Mouse (Mus musculus): ENCODE measurements around the gene Hcfc2.

Hcfc2 gene

GRCm38 (mm10) chr10:82699296-82699941, 3.5 kb downstream of the Hcfc2 start:
- peak in 1 of 2 experiments; percentile 20 for DNase-seq (ENCODE audit: low spot score in 2 of 2)

DNA sequence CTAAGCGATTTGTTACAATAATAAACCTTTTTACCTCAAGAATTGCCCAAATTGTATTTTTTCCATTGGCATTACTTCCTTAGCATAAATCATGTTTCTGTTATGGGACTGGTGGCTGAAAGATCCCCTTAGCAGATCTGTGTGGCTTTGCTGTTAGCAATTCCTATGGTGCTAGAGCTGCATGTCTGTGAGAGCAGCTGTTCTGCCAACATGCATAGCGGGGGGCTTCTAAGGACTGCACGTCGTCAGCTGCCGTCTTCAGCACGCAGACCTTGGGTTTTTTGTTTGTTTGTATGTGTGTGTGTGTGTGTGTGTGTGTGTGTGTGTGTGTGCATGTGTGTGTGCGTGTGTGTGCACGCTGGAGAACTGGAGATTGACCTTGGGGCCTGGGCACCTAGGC, 45.4 kb downstream of the Hcfc2 start:
- no peak for DNase-seq (ENCODE audit: low spot score in 2 of 2)

DNA sequence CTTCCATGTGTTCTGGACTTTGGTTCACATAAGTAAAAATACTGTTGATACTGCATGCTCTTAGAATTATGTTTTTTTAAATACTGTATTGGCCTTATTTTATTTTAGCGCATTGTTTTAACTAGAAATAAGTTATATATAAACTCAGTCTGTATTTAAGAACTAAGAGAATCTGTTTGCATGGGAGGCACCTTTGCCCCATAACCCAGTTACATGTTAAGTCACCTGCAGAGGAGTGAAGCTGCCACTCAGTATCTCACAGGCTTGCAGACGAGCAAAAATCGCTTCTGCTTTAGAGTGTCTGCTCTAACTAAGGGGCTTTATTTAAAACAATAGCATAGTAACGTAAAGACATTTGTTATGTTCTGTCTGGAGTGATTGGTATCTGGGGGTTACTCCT, 45.9 kb downstream of the Hcfc2 start:
- no peak for DNase-seq (ENCODE audit: low spot score in 2 of 2)

GRCm38 (mm10) chr10:82742578-82742977, 46.6 kb downstream of the Hcfc2 start:
- DNase-seq (ENCODE audit: low spot score in 2 of 2): no peak

DNA sequence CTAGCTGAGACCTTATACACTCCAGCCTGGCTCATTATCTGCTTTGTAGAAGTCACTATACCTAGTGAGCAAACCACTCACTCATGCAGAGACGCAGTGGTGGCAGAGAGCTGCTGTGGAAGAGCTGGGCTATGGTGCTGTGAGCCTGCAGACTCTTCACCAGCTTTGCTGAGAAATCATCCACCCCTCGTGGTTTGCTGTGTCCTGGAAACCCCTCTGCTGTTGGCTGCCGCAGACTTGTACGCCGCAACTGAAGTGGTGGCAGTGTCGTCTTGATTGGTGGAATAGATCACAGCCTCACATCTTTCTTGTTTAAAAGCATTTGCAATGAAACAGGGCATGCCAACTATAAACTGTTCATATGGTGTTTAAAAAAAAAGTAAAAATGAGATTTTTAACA, 48.3 kb downstream of the Hcfc2 start:
- no peak for DNase-seq (ENCODE audit: low spot score in 2 of 2)

DNA sequence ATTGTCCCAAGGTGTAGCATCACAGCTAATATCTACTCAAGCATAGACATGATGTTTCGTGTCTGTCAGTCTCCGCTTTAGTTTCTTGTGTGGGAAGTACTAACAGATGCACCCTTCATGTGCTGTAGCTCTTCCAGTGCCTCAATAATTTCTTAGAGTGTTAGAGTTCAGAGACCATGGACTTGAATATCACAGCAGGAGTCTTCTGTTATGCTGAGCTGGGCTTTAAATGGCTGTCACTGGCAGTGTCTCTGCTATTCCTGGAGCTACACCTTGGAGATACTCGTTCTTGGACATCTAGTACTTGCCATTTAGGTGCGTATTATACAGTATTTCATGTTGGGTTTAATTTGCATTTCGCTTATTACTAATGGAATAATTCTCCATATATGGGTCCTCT, 49.3 kb downstream of the Hcfc2 start:
- no peak for DNase-seq (ENCODE audit: low spot score in 2 of 2)

DNA sequence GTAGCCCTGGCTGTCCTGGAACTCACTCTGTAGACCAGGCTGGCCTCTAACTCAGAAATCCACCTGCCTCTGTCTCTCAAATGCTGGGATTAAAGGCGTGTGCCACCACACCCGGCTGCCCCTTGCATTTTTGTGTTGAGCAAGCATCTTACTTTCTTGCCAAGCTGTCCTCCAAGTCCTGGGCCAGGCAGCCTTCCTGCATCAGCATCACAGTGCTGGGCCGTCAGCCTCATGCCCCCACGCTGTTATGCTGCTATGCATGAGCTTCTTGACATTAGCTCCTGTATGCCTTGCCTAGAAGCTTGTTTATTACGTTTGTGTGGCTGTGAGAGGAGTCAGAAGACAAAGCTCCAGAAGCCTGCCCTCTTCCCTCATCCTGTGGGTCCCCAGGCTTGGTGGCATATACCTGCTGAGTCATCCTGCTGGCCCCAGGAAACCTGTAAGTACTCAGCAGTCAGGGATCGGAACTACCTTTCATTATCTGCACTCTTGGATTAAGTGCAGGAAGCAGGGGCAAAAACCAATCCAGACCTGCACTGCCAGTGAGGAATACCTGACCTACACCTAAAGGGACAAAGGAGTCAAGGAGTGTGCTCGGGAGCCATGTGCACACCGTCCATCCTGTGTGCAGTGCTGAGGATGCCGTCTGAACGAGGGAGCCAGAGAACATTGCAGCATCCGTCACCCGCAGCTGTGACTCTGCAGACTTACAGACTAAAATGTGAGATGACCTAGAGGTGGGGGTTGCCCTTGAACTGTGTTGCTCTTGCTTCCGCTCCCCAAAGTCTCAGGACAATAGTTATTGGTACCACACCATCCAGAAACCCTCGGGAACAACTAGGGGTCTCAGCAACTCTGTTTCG, 51.3 kb downstream of the Hcfc2 start:
- DNase-seq (ENCODE audit: low spot score in 2 of 2): no peak

DNA sequence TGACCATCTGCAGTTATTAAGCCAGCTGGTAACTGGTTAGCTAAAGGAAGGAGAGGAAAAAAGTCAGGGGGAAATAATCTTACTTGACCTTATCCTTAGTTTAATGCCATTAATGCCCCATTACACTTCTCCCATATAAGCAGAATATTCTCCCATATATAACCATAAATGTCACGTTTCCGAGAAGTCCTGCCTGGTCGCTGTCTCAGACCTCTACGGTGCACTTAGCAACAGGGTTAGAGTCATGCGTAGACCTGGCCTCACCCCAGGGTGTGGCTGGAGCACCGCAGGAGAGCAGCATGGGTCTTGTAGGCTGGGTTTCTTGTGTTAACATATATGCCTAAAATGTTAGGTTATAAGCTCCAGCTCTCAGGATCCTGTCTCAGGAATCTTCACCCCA, 54.8 kb downstream of the Hcfc2 start:
- no peak for DNase-seq (ENCODE audit: low spot score in 2 of 2)

- DNase-seq (ENCODE audit: low spot score in 2 of 2): no peak
Observed at GRCm38 (mm10) chr10:82752921-82753320, 57.0 kb downstream of the Hcfc2 start.

- no peak for DNase-seq (ENCODE audit: low spot score in 2 of 2)
Observed at GRCm38 (mm10) chr10:82754642-82755041, 58.7 kb downstream of the Hcfc2 start.

- no peak for DNase-seq (ENCODE audit: low spot score in 2 of 2)
Observed at GRCm38 (mm10) chr10:82755213-82755890, 59.4 kb downstream of the Hcfc2 start.

- DNase-seq (ENCODE audit: low spot score in 2 of 2): no peak
Observed at GRCm38 (mm10) chr10:82756466-82756865, 60.5 kb downstream of the Hcfc2 start.

DNA sequence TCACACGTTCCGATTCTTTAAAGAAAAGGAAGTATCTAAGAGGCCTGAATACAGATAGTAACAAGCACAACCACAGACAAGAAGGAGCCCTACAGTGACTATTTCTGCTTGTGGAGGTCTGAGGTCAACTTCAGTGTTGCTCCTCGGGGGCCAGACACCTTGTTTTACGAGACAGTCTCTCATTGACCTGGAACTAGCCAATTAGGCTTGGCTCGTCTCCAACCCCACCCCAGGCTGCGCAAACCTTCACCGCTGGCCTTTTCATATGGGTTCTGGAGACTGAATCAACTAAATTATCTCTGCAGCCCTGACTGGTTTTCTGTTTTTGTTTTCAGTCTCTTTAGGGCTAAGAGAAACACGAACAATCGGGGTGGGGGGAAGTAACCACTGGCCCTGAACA, 61.4 kb downstream of the Hcfc2 start:
- no peak for DNase-seq (ENCODE audit: low spot score in 2 of 2)

- no peak for DNase-seq (ENCODE audit: low spot score in 2 of 2)
Observed at GRCm38 (mm10) chr10:82758368-82758767, 62.4 kb downstream of the Hcfc2 start.

- no peak for DNase-seq (ENCODE audit: low spot score in 2 of 2)
Observed at GRCm38 (mm10) chr10:82758878-82759277, 62.9 kb downstream of the Hcfc2 start.

- no peak for DNase-seq (ENCODE audit: low spot score in 2 of 2)
Observed at GRCm38 (mm10) chr10:82759706-82760105, 63.7 kb downstream of the Hcfc2 start.

- DNase-seq (ENCODE audit: low spot score in 2 of 2): peak in 1 of 2 experiments; percentile 31
Observed at GRCm38 (mm10) chr10:82761037-82761811, 65.3 kb downstream of the Hcfc2 start.

DNA sequence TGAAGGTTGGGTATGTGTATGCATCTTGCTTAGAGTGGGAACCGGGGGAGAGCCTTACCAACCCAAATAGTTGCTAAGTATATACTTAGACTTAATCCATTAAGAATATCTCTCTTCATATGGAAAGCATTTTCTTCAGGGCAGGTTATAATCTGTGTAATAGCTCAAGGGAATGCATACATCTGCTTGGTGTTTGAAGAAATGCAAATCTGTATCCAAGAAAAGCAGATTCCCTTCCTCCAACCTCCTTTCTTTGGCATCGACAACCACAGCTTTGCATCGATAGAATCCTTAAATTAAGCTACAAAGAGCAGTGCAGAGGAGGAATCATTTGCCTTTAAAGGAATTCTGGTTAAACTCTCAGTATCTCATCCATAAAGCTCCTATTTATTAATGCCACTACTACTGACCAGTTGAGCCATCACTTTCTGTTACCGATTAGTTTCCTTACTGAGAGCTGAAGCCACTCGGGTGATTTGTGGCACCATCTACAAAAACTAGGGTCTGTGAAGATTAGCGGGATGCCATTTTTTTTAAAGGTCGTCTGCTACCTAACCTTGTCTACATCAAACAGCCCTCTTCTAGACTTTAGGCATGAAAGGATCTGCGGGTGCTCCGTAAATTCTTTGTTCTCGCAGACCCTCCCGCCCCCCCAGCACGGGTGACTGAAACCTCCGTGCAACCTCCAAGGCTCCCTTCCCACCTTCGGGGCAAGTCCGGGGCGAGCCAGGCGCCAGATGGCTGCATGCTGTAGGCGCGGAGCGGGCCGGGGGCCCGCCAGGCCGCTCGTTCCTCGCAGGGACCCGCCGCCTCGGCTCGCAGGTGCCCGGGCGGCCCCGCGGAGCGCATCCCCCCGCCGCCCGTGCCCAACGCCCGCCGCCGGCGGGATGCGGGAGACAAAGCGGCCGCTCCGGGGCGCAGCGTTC, 67.1 kb downstream of the Hcfc2 start:
- DNase-seq (ENCODE audit: low spot score in 2 of 2): peak in 1 of 2 experiments; percentile 53

- DNase-seq (ENCODE audit: low spot score in 2 of 2): peak; percentile 96 to 97
Observed at GRCm38 (mm10) chr10:82763840-82764631, 68.1 kb downstream of the Hcfc2 start, which contains the start of gene Nfyb. Gene Nfyb, minus strand, starts transcription at chr10:82764144.

- DNase-seq (ENCODE audit: low spot score in 2 of 2): no peak
Observed at GRCm38 (mm10) chr10:82768901-82769300, 72.9 kb downstream of the Hcfc2 start.

Data from frontal cortex, postnatal 10 days (tissue).